Mouse (Mus musculus) brown adipose tissue, adult 24 weeks (tissue): ENCODE measurements at regions not wholly inside any gene's neighbourhood (a gene's known extent, or its start where the extent isn't known, plus 50 kb on each side); places are given as distances from the start of the nearest gene placed in this dataset.
A peak's percentile ranks its signal among the peaks of the same experiment; 100 is the strongest.
"Not testable (repeated sequence)": the region's sequence is repeated elsewhere in the genome, so short reads cannot be mapped to it uniquely, and the experiment has no call there.

Experiments used
- H3K27ac ChIP-seq: fragments of 200-500 bp; replicated peaks from 2 replicates; pipeline ENCODE4 v1.5.1; 2012; ENCODE audit warnings: low read depth, mild to moderate bottlenecking, low read length
- H3K4me1 ChIP-seq: fragments of 200-500 bp; 2 replicates; pipeline ENCODE4 v1.6.1; 2012; ENCODE audit warnings: low read length, mixed read lengths; ENCODE audit not compliant: control insufficient read depth, insufficient read depth, insufficient read length
- H3K4me3 ChIP-seq: fragments of 200-500 bp; 2 replicates; pipeline ENCODE4 v1.5.1; 2012; ENCODE audit warnings: low read depth, mild to moderate bottlenecking, low read length, moderate library complexity; ENCODE audit not compliant: insufficient read depth

DNA sequence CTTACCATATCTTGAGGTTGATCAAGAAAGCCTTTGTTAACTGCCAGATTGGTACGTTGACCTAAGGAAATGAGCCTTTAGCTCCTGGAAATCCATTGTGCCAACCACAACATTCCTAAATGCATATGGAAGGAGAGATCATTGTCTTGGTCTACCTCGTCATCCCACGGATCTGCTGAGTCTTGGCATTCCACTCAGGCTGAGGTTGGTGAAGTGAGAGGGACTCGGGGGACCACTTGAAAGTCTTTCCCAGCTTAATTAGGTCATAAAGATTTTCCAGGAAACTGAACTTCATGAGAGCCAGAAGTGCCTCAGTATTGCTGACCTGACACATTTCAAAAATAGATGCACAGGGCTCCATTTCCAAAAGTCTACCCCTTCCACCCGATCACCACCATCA, 112.5 kb upstream of the Emcn start:
- Histone ChIP-seq H3K4me1 (peaks cover 6% of the 10 kb centered on the region; the same call in 1 of the 2 replicates), H3K27ac (no peak overlapping the region), H3K4me3 (no peak overlapping the region)

DNA sequence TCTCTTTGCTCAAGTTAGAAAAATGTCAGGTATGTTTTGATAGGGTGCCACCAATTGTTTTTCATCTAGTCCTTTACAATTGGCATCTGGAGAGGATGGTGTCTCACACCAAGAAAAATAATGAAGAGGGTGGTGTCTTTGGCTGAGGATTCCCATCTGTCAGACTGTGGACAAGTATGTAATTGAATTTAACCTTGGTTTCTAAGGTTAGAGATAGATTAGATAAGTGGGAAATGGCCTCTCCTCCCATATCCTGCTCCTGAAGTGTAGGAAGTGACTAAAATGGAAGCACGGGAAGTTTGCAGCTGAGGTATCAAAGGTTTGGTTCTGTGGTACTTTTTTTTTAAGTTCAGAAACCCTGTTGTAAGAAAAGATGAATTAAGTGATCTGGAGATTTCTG, 98.0 kb upstream of the Emcn start:
- Histone ChIP-seq H3K4me3 (no peak overlapping the region), H3K4me1 (no peaks in the 10 kb centered on the region), H3K27ac (peak overlapping the region; percentile 56)

DNA sequence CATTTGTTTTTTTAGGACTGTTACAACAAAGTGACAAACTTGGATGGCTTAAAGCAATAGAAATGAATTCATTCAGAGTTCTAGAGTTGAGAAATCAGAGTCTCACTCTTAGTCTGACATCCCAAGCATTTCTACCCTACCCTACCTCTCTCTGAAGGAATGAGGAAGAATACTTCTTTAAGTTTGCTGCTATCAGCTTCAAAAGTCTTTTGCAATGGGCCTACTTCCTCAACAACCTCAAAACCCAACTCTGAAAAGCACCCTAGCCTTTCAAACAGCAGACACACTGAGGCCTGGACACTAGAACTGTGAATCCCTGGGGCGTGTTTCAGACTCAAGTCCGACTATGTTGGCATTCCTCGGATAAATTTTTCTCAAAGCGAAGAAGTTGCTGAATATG, 77.0 kb upstream of the Emcn start:
- no peak overlapping the region for H3K4me3 ChIP-seq
- H3K27ac ChIP-seq = no peak overlapping the region

DNA sequence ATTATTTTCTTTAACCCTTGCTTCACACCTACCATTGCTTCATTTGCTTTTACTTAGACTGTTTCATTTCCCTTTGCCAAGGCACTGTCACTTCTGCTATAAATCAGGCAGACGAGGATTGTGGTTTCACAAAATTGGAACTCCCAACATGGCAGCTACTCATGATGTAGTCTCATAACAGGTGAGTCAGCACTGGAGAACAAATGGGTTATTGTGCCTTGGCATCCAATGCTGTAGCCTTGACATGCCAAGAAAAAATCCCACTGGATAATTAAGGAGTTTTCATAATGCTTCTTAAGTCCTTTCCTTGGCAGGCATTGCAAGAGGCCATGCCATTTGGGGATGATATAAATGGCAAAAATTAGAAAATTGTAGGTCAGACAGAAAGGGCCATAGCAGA, 73.1 kb upstream of the Emcn start:
- Histone ChIP-seq H3K27ac (no peak overlapping the region), H3K4me3 (no peak overlapping the region), H3K4me1 (no peaks in the 10 kb centered on the region)

More for the DNA sequence above, 77.0 kb upstream of the Emcn start:
- no peaks in the 10 kb centered on the region for H3K4me1 ChIP-seq

DNA sequence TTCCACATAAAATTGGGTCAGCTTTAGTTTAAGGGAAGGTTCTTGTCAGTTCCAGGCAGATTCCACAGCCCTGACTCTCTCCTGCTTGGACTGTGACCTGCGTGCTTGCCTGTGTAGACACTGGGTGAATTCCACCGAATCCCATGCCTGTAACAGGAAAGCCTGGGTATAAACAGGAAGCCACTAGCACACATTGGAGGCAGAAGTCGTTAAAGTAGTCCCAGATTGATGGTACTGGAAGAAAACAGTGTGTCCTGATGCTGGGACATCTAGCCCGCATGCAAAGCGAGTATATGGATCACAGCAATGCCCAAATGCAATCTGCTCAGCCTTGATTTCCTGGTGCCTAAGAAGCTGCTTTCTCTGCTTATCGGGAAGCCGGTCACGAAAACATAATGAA, 65.4 kb upstream of the Emcn start:
- Histone ChIP-seq H3K4me3 (peak overlapping the region; percentile 34; the same call in 1 of the 2 replicates), H3K4me1 (no peaks in the 10 kb centered on the region), H3K27ac (no peak overlapping the region)

DNA sequence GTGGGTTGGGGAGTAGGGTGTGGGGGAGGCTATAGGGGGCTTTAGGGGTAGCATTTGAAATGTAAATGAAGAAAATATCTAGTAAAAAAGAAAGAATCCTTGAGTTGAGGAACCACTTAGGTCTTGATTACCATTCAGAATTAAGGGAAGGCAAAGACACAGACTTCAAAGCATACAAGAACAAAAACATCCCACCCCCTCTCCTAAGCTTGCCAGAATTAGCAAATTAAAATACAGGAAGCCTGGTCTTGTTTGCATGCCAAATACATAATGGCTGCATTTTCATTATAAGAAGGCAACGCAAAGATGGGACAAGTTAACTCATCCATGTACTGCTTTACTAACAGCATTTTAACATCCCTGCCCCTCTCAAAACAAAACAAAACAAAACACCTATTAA, 61.6 kb upstream of the Emcn start:
- Histone ChIP-seq H3K4me3 (no peak overlapping the region), H3K4me1 (peaks cover 2% of the 10 kb centered on the region; the same call in 1 of the 2 replicates)

DNA sequence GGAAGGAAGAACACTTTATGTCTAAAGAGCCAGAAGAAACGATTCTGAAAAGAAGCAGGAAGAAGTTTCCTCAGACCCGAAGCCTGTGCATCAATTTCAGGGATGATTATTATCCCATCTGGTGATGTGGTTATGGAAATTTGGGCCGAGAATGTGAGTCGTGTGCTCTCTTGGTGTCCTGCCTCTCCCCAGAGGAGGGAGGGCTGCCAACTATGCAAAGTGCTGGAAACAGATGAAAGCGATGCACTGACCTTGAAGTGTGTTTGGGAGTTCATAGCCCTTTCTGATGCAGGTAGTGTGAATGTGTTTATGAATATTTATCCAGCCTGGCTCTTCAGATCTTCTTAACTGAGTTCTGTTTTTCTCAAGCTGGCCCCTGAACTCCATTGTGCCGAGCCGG, 59.8 kb upstream of the Emcn start:
- Histone ChIP-seq H3K27ac (no peak overlapping the region), H3K4me3 (no peak overlapping the region), H3K4me1 (peaks cover 2% of the 10 kb centered on the region; the same call in 1 of the 2 replicates)

More for the DNA sequence above, 61.6 kb upstream of the Emcn start:
- H3K27ac ChIP-seq = no peak overlapping the region

DNA sequence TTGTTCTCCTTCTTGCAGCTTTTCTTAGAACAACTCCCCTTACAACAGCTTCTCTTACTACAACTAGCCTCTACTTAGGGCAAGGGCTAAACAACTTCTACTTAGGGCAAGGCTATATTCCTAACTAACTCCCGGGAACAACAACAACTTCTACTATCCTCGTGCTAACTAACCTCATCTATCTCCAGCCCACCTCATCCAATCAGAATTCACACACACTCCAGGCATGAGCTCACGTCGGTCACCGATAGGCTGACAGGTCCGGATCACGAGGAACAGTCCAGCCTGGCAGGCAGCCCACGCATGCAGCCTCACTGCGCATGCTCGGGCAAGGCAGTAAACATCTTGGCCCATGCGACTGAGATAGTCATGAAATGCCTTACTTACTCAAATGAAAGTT, 53.3 kb upstream of the Emcn start:
- H3K27ac ChIP-seq, H3K4me3 ChIP-seq, H3K4me1 ChIP-seq: not testable (repeated sequence)

DNA sequence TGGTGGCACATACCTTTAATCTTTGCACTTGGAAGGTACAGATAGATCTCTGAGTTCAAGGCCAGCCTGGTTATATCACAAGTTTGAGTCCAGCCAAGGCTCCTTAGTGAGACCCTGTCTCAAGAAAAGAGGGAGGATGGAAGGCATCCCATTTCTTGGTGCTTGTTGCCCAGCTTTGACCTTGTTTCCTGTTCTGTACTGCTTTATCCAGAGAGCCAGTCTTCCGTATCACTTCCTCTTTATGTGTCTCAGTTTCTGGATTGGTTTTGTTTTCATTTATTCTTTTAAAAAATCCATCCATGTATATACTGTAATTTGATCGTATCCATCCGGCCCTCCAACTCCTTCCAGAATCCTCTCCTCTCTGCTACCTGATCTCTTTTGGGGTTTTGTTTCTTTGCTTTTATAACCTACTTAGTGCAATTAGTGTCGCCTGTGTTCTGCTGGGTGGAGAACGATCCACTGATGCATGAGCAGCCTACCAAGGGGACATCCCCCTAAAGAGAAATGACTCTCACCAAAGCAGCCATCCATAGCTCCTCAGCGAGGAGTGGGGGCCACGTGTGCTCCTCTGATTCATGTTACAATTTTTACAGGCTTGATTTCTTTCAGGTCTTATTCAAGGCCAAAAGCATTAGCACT, 52.4 kb upstream of the Emcn start:
- Histone ChIP-seq H3K4me1 (no peaks in the 10 kb centered on the region), H3K27ac (no peak overlapping the region), H3K4me3 (no peak overlapping the region)

DNA sequence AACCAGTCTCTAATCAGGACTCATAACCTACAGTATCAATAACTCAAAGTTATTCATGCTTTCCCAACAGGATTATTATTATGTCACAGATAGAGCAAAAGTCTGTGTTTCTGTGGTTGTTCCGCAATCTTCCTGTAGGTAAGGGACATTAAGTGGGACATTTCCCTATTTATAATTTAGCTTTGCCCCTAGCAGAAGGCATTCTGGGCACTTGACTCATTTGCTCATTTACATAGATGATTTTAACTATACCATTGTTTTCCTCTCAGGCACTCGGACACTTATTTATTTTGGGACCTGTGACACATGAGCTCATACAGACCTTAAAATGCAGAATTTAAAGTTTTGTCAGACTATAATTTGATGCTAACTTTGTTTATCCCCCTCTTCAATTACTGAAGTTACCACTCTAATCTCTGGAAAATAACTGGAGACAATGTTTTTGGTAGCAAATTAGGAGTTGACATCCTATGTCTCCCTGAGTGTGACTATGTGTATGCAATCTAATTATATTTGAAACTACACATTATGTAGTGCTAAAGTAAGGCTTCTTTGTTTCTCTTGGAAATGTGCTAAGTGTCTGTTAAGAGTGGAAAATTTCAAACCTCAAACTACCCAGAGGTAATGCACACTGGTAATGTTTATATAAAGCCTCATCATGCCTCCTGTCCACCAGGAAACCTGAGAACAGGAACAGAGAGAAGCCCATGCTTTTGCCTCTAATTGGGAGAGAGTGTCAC, 51.8 kb upstream of the Emcn start:
- Histone ChIP-seq H3K4me1 (no peaks in the 10 kb centered on the region), H3K4me3 (no peak overlapping the region), H3K27ac (no peak overlapping the region)

DNA sequence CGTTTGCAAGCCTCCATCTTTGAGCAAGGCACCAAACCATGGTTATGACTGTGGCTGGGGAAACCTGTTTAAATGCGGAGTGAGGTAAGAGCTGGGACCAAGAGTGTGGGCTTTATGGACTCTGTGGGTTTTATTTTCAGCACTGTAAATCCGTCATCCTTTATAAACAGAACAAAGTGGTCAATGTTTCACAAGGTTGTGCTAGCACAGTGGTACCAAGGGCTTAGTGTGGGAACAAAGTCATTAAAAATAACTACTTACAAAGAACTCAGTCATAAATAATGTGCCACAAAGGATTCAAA, 51.2 kb upstream of the Emcn start:
- H3K27ac ChIP-seq = no peak overlapping the region
- H3K4me1 ChIP-seq = no peaks in the 10 kb centered on the region
- no peak overlapping the region for H3K4me3 ChIP-seq
